Mouse (Mus musculus): ENCODE results near the gene Mief1. TPM values are rescaled to one million over a fixed set of nuclear protein-coding genes. Genes with fewer than 3 reads are reported as not detected.

The Mief1 gene
- polyA plus RNA-seq, 1 experiment from 2014 or later = 35.8 TPM

- Histone ChIP-seq H3K27me3 (replicated peaks; ENCODE audit: control insufficient read depth, insufficient read depth, low read length) (peaks cover 32% of the 10 kb centered on the region), H3K4me1 (replicated peaks; ENCODE audit: control insufficient read depth, insufficient read depth, low read length) (no peaks in the 10 kb centered on the region), H3K4me2 (no peak overlapping the region), H3K9ac (ENCODE audit: low read depth, low read length) (no peak overlapping the region), H3K4me3 (ENCODE audit: low read depth, low read length) (no peak overlapping the region), H3K36me3 (ENCODE audit: control insufficient read depth, insufficient read depth, low read length) (no peaks in the 10 kb centered on the region), H3K27ac (ENCODE audit: low read depth, low read length) (no peak overlapping the region), H3K9me3 (ENCODE audit: control insufficient read depth, low read length) (no peaks in the 10 kb centered on the region)
- WGBS = 26% methylated on average over 6 of the region's 6 CpGs
- ATAC-seq (replicated peaks; ENCODE audit: low FRiP score) = no peak
- no peak for DNase-seq (ENCODE audit: low spot score)
Measured at GRCm38 (mm10) chr15:80280646-80281045, 46.8 kb downstream of the Mief1 start.

- 4% methylated on average over 42 of the region's 50 CpGs for WGBS
- no peaks in the 10 kb centered on the region for H3K9me3 ChIP-seq (ENCODE audit: control insufficient read depth, low read length)
- H3K4me2 ChIP-seq = peak within 1 kb of the TSS; percentile 63
- ATAC-seq (replicated peaks; ENCODE audit: low FRiP score) = no peak
- H3K27me3 ChIP-seq (replicated peaks; ENCODE audit: control insufficient read depth, insufficient read depth, low read length) = peaks cover 75% of the 10 kb centered on the region
- H3K9ac ChIP-seq (ENCODE audit: low read depth, low read length) = no peak within 1 kb of the TSS
- H3K27ac ChIP-seq (ENCODE audit: low read depth, low read length) = no peak within 1 kb of the TSS
- no peak for DNase-seq (ENCODE audit: low spot score)
- no peaks in the 10 kb centered on the region for H3K36me3 ChIP-seq (ENCODE audit: control insufficient read depth, insufficient read depth, low read length)
- peaks cover 4% of the 10 kb centered on the region for H3K4me1 ChIP-seq (replicated peaks; ENCODE audit: control insufficient read depth, insufficient read depth, low read length)
- H3K4me3 ChIP-seq (ENCODE audit: low read depth, low read length) = peak within 1 kb of the TSS; percentile 51
Measured at GRCm38 (mm10) chr15:80286851-80287415, 53.1 kb downstream of the Mief1 start, which contains the start of gene Cacna1i. TSS of gene Cacna1i (plus strand) at chr15:80287238.

GRCm38 (mm10) chr15:80288036-80288435 is 54.2 kb downstream of the Mief1 start:
- Histone ChIP-seq H3K9me3 (ENCODE audit: control insufficient read depth, low read length) (no peaks in the 10 kb centered on the region), H3K27me3 (replicated peaks; ENCODE audit: control insufficient read depth, insufficient read depth, low read length) (peaks cover 72% of the 10 kb centered on the region), H3K4me1 (replicated peaks; ENCODE audit: control insufficient read depth, insufficient read depth, low read length) (peaks cover 4% of the 10 kb centered on the region), H3K4me2 (peak overlapping the region; percentile 63), H3K27ac (ENCODE audit: low read depth, low read length) (no peak overlapping the region), H3K36me3 (ENCODE audit: control insufficient read depth, insufficient read depth, low read length) (no peaks in the 10 kb centered on the region), H3K4me3 (ENCODE audit: low read depth, low read length) (peak overlapping the region; percentile 51; the same call in 1 of the 2 replicates), H3K9ac (ENCODE audit: low read depth, low read length) (no peak overlapping the region)
- ATAC-seq (replicated peaks; ENCODE audit: low FRiP score) (no peak), DNase-seq (ENCODE audit: low spot score) (peak; percentile 38)
- WGBS = 5% methylated on average over 23 of the region's 23 CpGs

- Histone ChIP-seq H3K27ac (ENCODE audit: low read depth, low read length) (no peak overlapping the region), H3K4me3 (ENCODE audit: low read depth, low read length) (no peak overlapping the region), H3K36me3 (ENCODE audit: control insufficient read depth, insufficient read depth, low read length) (no peaks in the 10 kb centered on the region), H3K9me3 (ENCODE audit: control insufficient read depth, low read length) (no peaks in the 10 kb centered on the region), H3K27me3 (replicated peaks; ENCODE audit: control insufficient read depth, insufficient read depth, low read length) (peaks cover 61% of the 10 kb centered on the region), H3K9ac (ENCODE audit: low read depth, low read length) (no peak overlapping the region), H3K4me1 (replicated peaks; ENCODE audit: control insufficient read depth, insufficient read depth, low read length) (peaks cover 4% of the 10 kb centered on the region), H3K4me2 (no peak overlapping the region)
- WGBS = 3% methylated on average over 10 of the region's 10 CpGs
- DNase-seq (ENCODE audit: low spot score) (peak; percentile 69), ATAC-seq (replicated peaks; ENCODE audit: low FRiP score) (no peak)
Measured at GRCm38 (mm10) chr15:80289436-80289835, 55.6 kb downstream of the Mief1 start.

- ATAC-seq (replicated peaks; ENCODE audit: low FRiP score) = no peak
- no peak overlapping the region for H3K4me3 ChIP-seq (ENCODE audit: low read depth, low read length)
Measured at GRCm38 (mm10) chr15:80297146-80297545, 63.3 kb downstream of the Mief1 start.

More at GRCm38 (mm10) chr15:80297146-80297545, 63.3 kb downstream of the Mief1 start:
- no peaks in the 10 kb centered on the region for H3K4me1 ChIP-seq (replicated peaks; ENCODE audit: control insufficient read depth, insufficient read depth, low read length)
- no peak overlapping the region for H3K27ac ChIP-seq (ENCODE audit: low read depth, low read length)
- no peak for DNase-seq (ENCODE audit: low spot score)
- H3K36me3 ChIP-seq (ENCODE audit: control insufficient read depth, insufficient read depth, low read length) = no peaks in the 10 kb centered on the region
- no peak overlapping the region for H3K4me2 ChIP-seq
- H3K9me3 ChIP-seq (ENCODE audit: control insufficient read depth, low read length) = no peaks in the 10 kb centered on the region
- 93% methylated on average over 1 of the region's 1 CpGs for WGBS
- H3K9ac ChIP-seq (ENCODE audit: low read depth, low read length) = no peak overlapping the region
- 0 out of 2 replicates have a peak, but pooled peaks cover 3% of the 10 kb centered on the region for H3K27me3 ChIP-seq (replicated peaks; ENCODE audit: control insufficient read depth, insufficient read depth, low read length)

Other genes with a start within 250 kb of the Mief1 start
- gene Pdgfb, start 219.0 kb upstream of the Mief1 start, polyA plus RNA-seq (2014; fragmentation: Nextera tagmentation; extraction: Ambion mirVana) = 2.4 and 2.7 TPM in 2 replicates
- 32.2 and 38.6 TPM in 2 replicates for gene Syngr1, start 142.7 kb upstream of the Mief1 start, polyA plus RNA-seq (2014; fragmentation: Nextera tagmentation; extraction: Ambion mirVana)
- gene Rpl3, start 142.2 kb upstream of the Mief1 start, polyA plus RNA-seq (2014; fragmentation: Nextera tagmentation; extraction: Ambion mirVana) = 1,449 and 1,469 TPM in 2 replicates
- 25.9 and 28.7 TPM in 2 replicates for gene Tab1, start 100.9 kb upstream of the Mief1 start, polyA plus RNA-seq (2014; fragmentation: Nextera tagmentation; extraction: Ambion mirVana)
- gene Mgat3, start 60.3 kb upstream of the Mief1 start, polyA plus RNA-seq (2014; fragmentation: Nextera tagmentation; extraction: Ambion mirVana) = 2.5 and 2.7 TPM in 2 replicates
- not detected in 2 replicates for gene AC140267.1, start 1.8 kb downstream of the Mief1 start, polyA plus RNA-seq (2014; fragmentation: Nextera tagmentation; extraction: Ambion mirVana)
- 186 and 188 TPM in 2 replicates for gene Atf4, start 21.2 kb downstream of the Mief1 start, polyA plus RNA-seq (2014; fragmentation: Nextera tagmentation; extraction: Ambion mirVana)
- 75.4 and 80.8 TPM in 2 replicates for gene Rps19bp1, start 30.3 kb downstream of the Mief1 start, polyA plus RNA-seq (2014; fragmentation: Nextera tagmentation; extraction: Ambion mirVana)
- 0.01 and 0.14 TPM in 2 replicates for gene Cacna1i, start 53.2 kb downstream of the Mief1 start, polyA plus RNA-seq (2014; fragmentation: Nextera tagmentation; extraction: Ambion mirVana)

All from liver, embryonic 11.5 days (tissue).